Mouse (Mus musculus) liver, adult (tissue): ENCODE measurements around the gene Hfe2.

ENCODE experiments used
- GATA4 ChIP-seq: IDR thresholded peaks from 2 replicates; pipeline ENCODE4 v1.6.1; 2014; ENCODE audit warnings: mild to moderate bottlenecking, low read length; ENCODE audit not compliant: insufficient replicate concordance

Hfe2 gene

GRCm38 (mm10) chr3:96528506-96528905, 3.5 kb downstream of the Hfe2 start:
- no peak for TF ChIP-seq GATA4

DNA sequence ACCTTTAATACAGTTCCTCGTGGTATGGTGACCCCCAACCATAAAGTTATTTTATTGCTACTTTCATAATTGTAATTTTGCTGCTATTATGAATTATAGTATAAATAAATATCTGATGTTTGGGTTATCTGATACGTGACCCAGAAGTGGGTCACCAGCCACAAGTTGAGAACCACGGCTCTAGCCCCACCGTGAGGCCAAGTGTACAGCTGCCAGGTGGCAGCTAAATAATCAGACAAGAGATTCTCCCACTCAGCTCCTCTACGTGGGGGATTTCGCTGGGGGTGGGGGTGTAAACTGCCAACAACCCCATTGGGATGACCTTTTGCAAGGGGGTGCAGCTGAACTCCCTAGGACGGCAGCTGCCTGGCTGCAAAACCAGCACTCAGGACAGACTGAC, 7.1 kb downstream of the Hfe2 start:
- TF ChIP-seq GATA4, result no peak

GRCm38 (mm10) chr3:96534300-96534699, 9.3 kb downstream of the Hfe2 start:
- TF ChIP-seq GATA4, result no peak

- no peak for TF ChIP-seq GATA4
These were observed 14.3 kb downstream of the Hfe2 start for GRCm38 (mm10) chr3:96539316-96539715.

- no peak for TF ChIP-seq GATA4
These were observed 15.8 kb downstream of the Hfe2 start for GRCm38 (mm10) chr3:96540740-96541139.

DNA sequence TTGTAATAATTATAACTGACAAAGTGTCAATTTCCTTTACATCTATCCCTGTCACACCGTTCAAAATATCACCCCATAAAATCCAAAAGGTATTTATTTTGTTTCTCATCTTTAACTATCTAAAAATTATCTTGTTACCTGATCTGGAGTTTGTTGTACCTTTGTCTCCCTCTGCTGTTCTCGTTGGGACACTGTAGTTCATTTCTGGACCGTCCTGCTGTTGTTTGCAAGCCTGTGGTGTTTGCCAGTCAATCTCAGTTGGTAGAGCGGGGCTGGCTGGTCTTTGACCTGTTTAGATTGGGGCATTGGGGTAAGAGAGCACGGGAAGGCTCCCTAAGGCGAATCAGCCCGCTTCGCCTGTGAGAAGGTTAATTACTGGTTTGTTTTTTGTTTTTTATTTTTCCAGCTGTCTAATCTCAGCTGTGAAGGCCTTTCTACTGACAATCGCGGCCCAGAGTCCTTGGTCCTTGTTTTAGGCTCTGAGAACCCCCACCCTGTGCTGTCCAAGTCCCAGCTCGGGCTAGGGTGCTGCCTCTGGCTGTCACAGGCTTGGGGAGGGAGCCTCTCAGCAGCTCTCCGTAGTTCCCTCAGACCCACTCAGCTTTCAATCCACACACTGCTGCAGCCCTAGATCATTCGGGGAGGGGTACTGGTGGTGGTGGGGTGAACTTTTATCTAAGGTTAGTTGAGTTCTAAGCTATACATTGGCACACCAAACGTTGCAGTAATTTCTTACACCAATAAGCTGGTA, 16.5 kb downstream of the Hfe2 start:
- no peak for TF ChIP-seq GATA4

DNA sequence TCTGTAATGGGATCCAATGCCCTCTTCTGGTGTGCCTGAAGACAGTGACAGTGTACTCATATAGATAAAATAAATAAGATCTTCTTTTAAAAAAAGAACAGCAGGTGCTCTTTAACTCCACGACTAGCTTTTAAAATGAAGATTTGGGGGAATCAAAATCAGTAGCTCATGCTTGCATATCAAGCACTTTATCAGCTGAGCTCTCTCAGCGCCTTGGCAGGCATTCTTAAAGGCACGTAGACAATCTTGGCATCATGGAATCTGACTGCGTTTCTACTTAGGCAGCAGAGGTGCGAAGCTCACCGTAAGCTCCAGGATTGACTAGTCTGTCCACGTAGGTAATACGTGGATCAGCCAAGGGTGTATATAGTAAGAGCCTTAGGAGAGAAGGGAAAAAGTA, 17.6 kb downstream of the Hfe2 start:
- no peak for TF ChIP-seq GATA4

GRCm38 (mm10) chr3:96543345-96543744, 18.4 kb downstream of the Hfe2 start:
- TF ChIP-seq GATA4, result no peak

DNA sequence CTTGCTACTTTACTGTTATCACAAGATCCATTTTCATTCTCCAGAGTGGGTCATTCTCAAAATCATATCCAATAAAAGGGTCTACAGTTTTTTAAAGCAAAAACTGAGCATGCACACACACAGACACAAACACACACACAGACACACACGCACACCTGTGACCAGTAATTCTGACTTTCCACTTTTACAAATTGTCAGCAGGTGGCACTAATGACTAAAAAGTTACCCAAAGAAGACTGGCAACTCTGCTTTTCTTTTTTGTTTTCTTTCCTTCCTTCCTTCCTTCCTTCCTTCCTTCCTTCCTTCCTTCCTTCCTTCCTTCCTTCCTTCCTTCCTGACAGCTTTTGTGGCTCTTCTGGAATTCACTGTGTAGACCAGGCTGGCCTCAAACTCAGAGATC, 20.6 kb downstream of the Hfe2 start:
- TF ChIP-seq GATA4, result no peak

DNA sequence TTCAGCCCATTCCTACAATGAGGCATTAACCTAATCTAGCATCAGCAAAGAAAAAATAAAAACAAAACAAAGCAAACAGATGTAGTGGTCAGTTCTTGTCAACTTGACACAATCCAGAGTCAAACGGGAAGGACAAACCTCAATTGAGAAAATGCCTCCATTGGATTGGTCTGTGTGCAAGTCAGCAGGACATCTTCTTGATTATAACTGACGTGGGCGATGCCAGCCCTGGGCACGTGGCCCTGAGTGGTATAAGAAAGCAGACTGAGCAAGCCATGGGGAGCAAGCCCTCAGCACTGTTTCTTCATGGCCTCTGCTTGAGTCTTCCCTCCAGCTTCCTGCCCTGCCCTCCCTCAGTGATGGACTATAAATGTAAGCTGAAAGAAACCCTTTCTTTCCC, 21.9 kb downstream of the Hfe2 start:
- no peak for TF ChIP-seq GATA4

GRCm38 (mm10) chr3:96547389-96547960, 22.5 kb downstream of the Hfe2 start:
- TF ChIP-seq GATA4, result no peak

DNA sequence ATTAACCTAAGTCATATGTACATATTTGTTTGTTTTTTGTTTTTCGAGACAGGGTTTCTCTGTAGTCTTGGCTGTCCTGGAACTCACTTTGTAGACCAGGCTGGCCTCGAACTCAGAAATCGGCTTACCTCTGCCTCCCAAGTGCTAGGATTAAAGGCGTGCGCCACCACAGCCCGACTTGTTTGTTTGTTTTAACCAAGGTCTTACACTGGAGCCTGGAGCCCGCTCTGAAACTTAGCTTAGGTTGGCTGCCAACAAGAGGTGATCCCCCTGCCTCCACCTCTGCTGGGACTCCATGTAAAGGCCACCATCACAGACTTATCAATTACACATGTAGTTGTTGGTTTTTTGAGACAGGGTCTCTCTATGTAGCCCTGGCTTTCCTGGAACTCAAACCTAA, 23.9 kb downstream of the Hfe2 start:
- no peak for TF ChIP-seq GATA4

DNA sequence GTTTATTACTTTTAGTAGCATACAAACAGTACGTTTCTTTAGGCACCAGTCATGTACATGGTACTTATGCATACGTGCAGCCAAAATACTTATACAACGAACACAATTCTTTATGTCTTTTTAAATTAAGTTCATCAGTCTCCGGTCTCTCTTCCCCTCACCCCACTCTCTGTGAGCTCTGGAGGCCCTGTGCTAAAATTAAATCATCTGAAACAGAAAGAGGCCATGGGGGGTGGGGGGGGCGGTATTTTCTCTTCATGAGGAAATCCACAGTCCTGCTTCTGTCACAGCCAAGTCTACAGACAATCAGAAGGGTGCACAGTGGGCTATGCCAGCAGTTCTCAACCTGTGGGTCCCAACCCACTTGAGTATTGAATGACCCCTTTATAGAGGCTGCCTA, 24.4 kb downstream of the Hfe2 start:
- no peak for TF ChIP-seq GATA4

DNA sequence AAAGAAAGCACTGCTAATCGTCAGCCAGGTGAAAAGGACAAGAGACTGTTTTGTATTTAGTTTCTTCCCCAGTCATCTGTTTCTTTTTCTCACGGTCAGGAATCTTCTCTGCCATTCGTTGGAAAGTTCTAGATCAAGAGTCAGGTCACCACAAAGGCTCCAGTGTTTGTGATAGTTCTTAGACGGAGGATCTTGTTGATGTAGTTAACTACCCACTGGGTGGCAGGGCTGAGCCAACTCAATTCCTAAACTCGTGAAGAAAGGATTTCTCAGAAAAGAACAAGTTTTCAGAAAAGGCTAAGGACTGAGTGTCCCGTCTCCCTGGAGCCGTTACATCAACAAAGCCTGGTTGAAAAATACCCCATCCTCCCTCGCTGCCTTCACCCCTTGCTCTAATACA, 26.2 kb downstream of the Hfe2 start:
- TF ChIP-seq GATA4, result no peak

GRCm38 (mm10) chr3:96551890-96552289, 26.9 kb downstream of the Hfe2 start:
- no peak for TF ChIP-seq GATA4

- TF ChIP-seq GATA4, result no peak
These were observed 28.6 kb downstream of the Hfe2 start for GRCm38 (mm10) chr3:96553601-96554000.

GRCm38 (mm10) chr3:96554251-96554650, 29.3 kb downstream of the Hfe2 start:
- TF ChIP-seq GATA4, result no peak

GRCm38 (mm10) chr3:96555041-96555596, 30.1 kb downstream of the Hfe2 start:
- no peak for TF ChIP-seq GATA4
